Comparison of ENCODE assay signal across 29 mouse cellular contexts in genomic region chr2:165363282-165363681, GRCm38 (mm10). TPM values are rescaled to one million over a fixed set of nuclear protein-coding genes. Genes with fewer than 3 reads are reported as not detected.
DNase-seq lines count a peak whose midpoint lies in the region; ATAC-seq and TF ChIP-seq lines count a peak whose summit lies in the region.
"Had no signal": no experiment of that assay in that cellular context is flagged by ENCODE, and none has a peak within 500 bp of the region (broad histone marks: within the 10 kb centered on the region; RNA-seq: fewer than 3 reads in every experiment).

No protein-coding gene starts in this region.

- DNase-seq in hindbrain, postnatal 0 days (ENCODE audit: low spot score), result no peak
- DNase-seq in hindbrain, embryonic 11.5 days (ENCODE audit: low spot score), result no peak
- no peak for DNase-seq in liver, embryonic 14.5 days (ENCODE audit: low read depth in 3 of 3, low spot score in 3 of 3)
- DNase-seq in urinary bladder, postnatal 25 days (ENCODE audit: low spot score), result no peak
- DNase-seq: adrenal gland, postnatal 14 days; cerebellum, adult 9-11 months; gastrocnemius, postnatal 14 days; heart, adult 11 months; heart, postnatal 14 days; kidney, adult 2 months; kidney, postnatal 14 days; layer of hippocampus, postnatal 36 days; lung, adult 2 months; thymus, postnatal 14 days had no signal

- H3K36me3 ChIP-seq in hindbrain, postnatal 0 days (ENCODE audit: insufficient read depth, low read length), result no peaks in the 10 kb centered on the region
- no peaks in the 10 kb centered on the region for H3K36me3 ChIP-seq in hindbrain, embryonic 11.5 days (ENCODE audit: control insufficient read depth, insufficient read depth, low read length)
- no peaks in the 10 kb centered on the region for H3K36me3 ChIP-seq in liver, embryonic 14.5 days (replicated peaks; ENCODE audit: control insufficient read depth, insufficient read depth, low read depth)
- no peaks in the 10 kb centered on the region for H3K36me3 ChIP-seq in liver, embryonic 12.5 days
- no peaks in the 10 kb centered on the region for H3K36me3 ChIP-seq in ES-Bruce4 (ENCODE audit: control insufficient read depth, insufficient read depth, low read length, poor library complexity, severe bottlenecking)
- H3K36me3 ChIP-seq: embryonic facial prominence, embryonic 15.5 days; forebrain, embryonic 15.5 days; G1E; heart, embryonic 13.5 days; hindbrain, embryonic 12.5 days; limb, embryonic 13.5 days had no signal

- H3K4me1 ChIP-seq in hindbrain, postnatal 0 days (ENCODE audit: insufficient read depth, low read length), result no peaks in the 10 kb centered on the region
- H3K4me1 ChIP-seq in hindbrain, embryonic 11.5 days (replicated peaks; ENCODE audit: control insufficient read depth, insufficient read depth, low read length), result peaks cover 4% of the 10 kb centered on the region; the same call in 1 of the 2 replicates
- H3K4me1 ChIP-seq in liver, embryonic 14.5 days (replicated peaks; ENCODE audit: control insufficient read depth in 2 of 2, insufficient read depth in 2 of 2, low read length in 1 of 2), result 0 out of 4 replicates have a peak, but pooled peaks cover 0 to 6% of the 10 kb centered on the region in 2 experiments
- H3K4me1 ChIP-seq in liver, embryonic 12.5 days, result peaks cover 15% of the 10 kb centered on the region
- no peaks in the 10 kb centered on the region for H3K4me1 ChIP-seq in ES-Bruce4 (ENCODE audit: control insufficient read depth, insufficient read depth, low read length)
- H3K4me1 ChIP-seq in bone marrow macrophage, adult 2 months (ENCODE audit: control insufficient read depth, insufficient read depth, low read length), result peaks cover 5% of the 10 kb centered on the region; the same call in 1 of the 2 replicates

- H3K4me3 ChIP-seq in hindbrain, postnatal 0 days (ENCODE audit: low read length), result no peak overlapping the region
- no peak overlapping the region for H3K4me3 ChIP-seq in hindbrain, embryonic 11.5 days (ENCODE audit: low read depth, low read length)
- H3K4me3 ChIP-seq in liver, embryonic 14.5 days (ENCODE audit: insufficient read depth in 1 of 2, low read depth in 2 of 2, low read length in 2 of 2), result no peak overlapping the region
- no peak overlapping the region for H3K4me3 ChIP-seq in liver, embryonic 12.5 days
- no peak overlapping the region for H3K4me3 ChIP-seq in ES-Bruce4 (ENCODE audit: low read depth, low read length)
- H3K4me3 ChIP-seq in bone marrow macrophage, adult 2 months (ENCODE audit: insufficient read depth, low read length), result no peak overlapping the region
- H3K4me3 ChIP-seq: embryonic facial prominence, embryonic 15.5 days; forebrain, embryonic 15.5 days; heart, embryonic 13.5 days; hindbrain, embryonic 12.5 days; midbrain, embryonic 13.5 days had no signal

- TF ChIP-seq POLR2A in ES-Bruce4 (IDR thresholded peaks at IDR 0.05; ENCODE audit: insufficient read depth, low read length), result no peak
- TF ChIP-seq POLR2A in bone marrow macrophage, adult 2 months (IDR thresholded peaks at IDR 0.05; ENCODE audit: borderline replicate concordance, low read depth, low read length), result no peak

- H3K9ac ChIP-seq in hindbrain, postnatal 0 days (replicated peaks; ENCODE audit: low read length), result no peak overlapping the region
- no peak overlapping the region for H3K9ac ChIP-seq in hindbrain, embryonic 11.5 days (ENCODE audit: low read depth, low read length)
- no peak overlapping the region for H3K9ac ChIP-seq in liver, embryonic 14.5 days (replicated peaks)
- no peak overlapping the region for H3K9ac ChIP-seq in liver, embryonic 12.5 days
- no peak overlapping the region for H3K9ac ChIP-seq in ES-Bruce4 (ENCODE audit: low read depth, poor library complexity, severe bottlenecking)
- H3K9ac ChIP-seq: embryonic facial prominence, embryonic 15.5 days; forebrain, embryonic 15.5 days; heart, embryonic 13.5 days; hindbrain, embryonic 12.5 days; limb, embryonic 13.5 days; midbrain, embryonic 13.5 days had no signal

- WGBS in hindbrain, postnatal 0 days, result 92% methylated on average over 6 of the region's 6 CpGs
- 83% methylated on average over 6 of the region's 6 CpGs for WGBS in hindbrain, embryonic 11.5 days
- WGBS in liver, embryonic 14.5 days (ENCODE audit: insufficient replicate concordance), result 77% methylated on average over 6 of the region's 6 CpGs
- 88% methylated on average over 6 of the region's 6 CpGs for WGBS in liver, embryonic 12.5 days (ENCODE audit: insufficient replicate concordance)

- H3K9me3 ChIP-seq in hindbrain, postnatal 0 days (ENCODE audit: low read length), result no peaks in the 10 kb centered on the region
- no peaks in the 10 kb centered on the region for H3K9me3 ChIP-seq in hindbrain, embryonic 11.5 days (ENCODE audit: control insufficient read depth, low read length)
- H3K9me3 ChIP-seq in liver, embryonic 14.5 days (ENCODE audit: control insufficient read depth, low read length), result no peaks in the 10 kb centered on the region
- H3K9me3 ChIP-seq in liver, embryonic 12.5 days (replicated peaks), result no peaks in the 10 kb centered on the region
- H3K9me3 ChIP-seq in ES-Bruce4 (replicated peaks; ENCODE audit: control insufficient read depth, insufficient read depth, low read length, poor library complexity, severe bottlenecking), result no peaks in the 10 kb centered on the region
- H3K9me3 ChIP-seq: embryonic facial prominence, embryonic 15.5 days; forebrain, embryonic 15.5 days; G1E; heart, embryonic 13.5 days; limb, embryonic 13.5 days; midbrain, embryonic 13.5 days had no signal

- H3K27me3 ChIP-seq in hindbrain, postnatal 0 days (ENCODE audit: insufficient read depth, low read length), result no peaks in the 10 kb centered on the region
- no peaks in the 10 kb centered on the region for H3K27me3 ChIP-seq in hindbrain, embryonic 11.5 days (ENCODE audit: control insufficient read depth, insufficient read depth, low read length)
- peaks cover under 1% of the 10 kb centered on the region for H3K27me3 ChIP-seq in liver, embryonic 14.5 days (ENCODE audit: control insufficient read depth, insufficient read depth, low read length)
- peaks cover 47% of the 10 kb centered on the region for H3K27me3 ChIP-seq in liver, embryonic 12.5 days (replicated peaks)
- no peaks in the 10 kb centered on the region for H3K27me3 ChIP-seq in ES-Bruce4 (ENCODE audit: control insufficient read depth, insufficient read depth, low read length, poor library complexity, severe bottlenecking)
- H3K27me3 ChIP-seq: forebrain, embryonic 15.5 days had no signal

- TF ChIP-seq CTCF in hindbrain, postnatal 0 days (IDR thresholded peaks at IDR 0.05; ENCODE audit: low read depth), result peak; percentile 23; the same call in 1 of the 2 replicates
- peak; percentile 40; the same call in 1 of the 2 replicates for TF ChIP-seq CTCF in liver, embryonic 14.5 days (IDR thresholded peaks at IDR 0.05; ENCODE audit: low read depth)
- TF ChIP-seq CTCF in ES-Bruce4 (IDR thresholded peaks at IDR 0.05; ENCODE audit: low read depth, low read length), result peak; percentile 50
- TF ChIP-seq CTCF in bone marrow macrophage, adult 2 months (IDR thresholded peaks at IDR 0.05; ENCODE audit: low read depth, low read length), result 0 out of 2 replicates have a peak, but pooled peaks have one; percentile 14

- TF ChIP-seq EP300 in liver, embryonic 14.5 days (IDR thresholded peaks at IDR 0.05; ENCODE audit: low read depth), result no peak
- no peak for TF ChIP-seq EP300 in ES-Bruce4 (IDR thresholded peaks at IDR 0.05; ENCODE audit: insufficient read depth, low read depth, low read length)

- H3K4me2 ChIP-seq in hindbrain, postnatal 0 days (ENCODE audit: low read depth, low read length), result no peak overlapping the region
- H3K4me2 ChIP-seq in hindbrain, embryonic 11.5 days (replicated peaks; ENCODE audit: low read depth, low read length), result no peak overlapping the region
- no peak overlapping the region for H3K4me2 ChIP-seq in liver, embryonic 14.5 days (ENCODE audit: low read depth)
- no peak overlapping the region for H3K4me2 ChIP-seq in liver, embryonic 12.5 days
- H3K4me2 ChIP-seq: embryonic facial prominence, embryonic 15.5 days; forebrain, embryonic 15.5 days had no signal

- no peak for ATAC-seq in hindbrain, postnatal 0 days
- ATAC-seq in hindbrain, embryonic 11.5 days (ENCODE audit: low FRiP score), result no peak
- ATAC-seq in liver, embryonic 14.5 days (ENCODE audit: insufficient read depth), result no peak
- no peak for ATAC-seq in liver, embryonic 12.5 days
- ATAC-seq: forebrain, embryonic 15.5 days; midbrain, embryonic 13.5 days had no signal

- H3K27ac ChIP-seq in hindbrain, postnatal 0 days, result no peak overlapping the region
- H3K27ac ChIP-seq in hindbrain, embryonic 11.5 days (ENCODE audit: low read depth, low read length), result no peak overlapping the region
- H3K27ac ChIP-seq in liver, embryonic 14.5 days, result no peak overlapping the region
- no peak overlapping the region for H3K27ac ChIP-seq in liver, embryonic 12.5 days
- no peak overlapping the region for H3K27ac ChIP-seq in ES-Bruce4 (ENCODE audit: insufficient read depth, low read length)
- H3K27ac ChIP-seq in bone marrow macrophage, adult 2 months (ENCODE audit: insufficient read depth, low read depth, low read length), result no peak overlapping the region
- H3K27ac ChIP-seq: embryonic facial prominence, embryonic 15.5 days; forebrain, embryonic 15.5 days; heart, embryonic 13.5 days; hindbrain, embryonic 12.5 days; limb, embryonic 13.5 days; midbrain, embryonic 13.5 days had no signal

RNA-seq across cellular contexts. Expression of gene Zfp663, which starts 5.2 kb away (rescaled TPM):
- total RNA-seq in hindbrain, postnatal 0 days (2014; rRNA removed), result 0.47 and 3.8 TPM in 2 replicates
- 2.2 and 2.3 TPM in 2 replicates for polyA plus RNA-seq in hindbrain, postnatal 0 days (2015; fragmentation: Nextera tagmentation; extraction: Ambion mirVana)
- 7.0 and 7.6 TPM in 2 replicates for polyA plus RNA-seq in hindbrain, embryonic 11.5 days (2014; fragmentation: Nextera tagmentation; extraction: Ambion mirVana)
- polyA plus RNA-seq in liver, embryonic 14.5 days (2012; rRNA removed), result 0.02 and 0.03 TPM in 2 replicates
- 0.08 and 0.13 TPM in 2 replicates for polyA plus RNA-seq in liver, embryonic 14.5 days (2014; fragmentation: Nextera tagmentation; extraction: Ambion mirVana)
- 0.14 TPM in 1 of 2 replicates, not detected in the other for polyA plus RNA-seq in liver, embryonic 12.5 days (2016; fragmentation: Nextera tagmentation; extraction: Ambion mirVana)
- not detected in 2 replicates for polyA plus RNA-seq in ES-Bruce4 (2011; ENCODE audit: insufficient read depth, insufficient read length, low read depth, missing spikeins)
- polyA plus RNA-seq in bone marrow macrophage, adult 2 months (2012; ENCODE audit: insufficient read depth, insufficient read length, missing spikeins), result not detected in 2 replicates
- total RNA-seq: adrenal gland, postnatal 14 days; common myeloid progenitor, adult 5-6 weeks; heart, postnatal 14 days; megakaryocyte, adult 5-6 weeks had no signal
- polyA plus RNA-seq: G1E; kidney, adult 2 months had no signal

RNA-seq across cellular contexts. Expression of gene Zfp334, which starts 24.8 kb away (rescaled TPM):
- total RNA-seq in hindbrain, postnatal 0 days (2014; rRNA removed), result 14.8 and 16.4 TPM in 2 replicates
- 3.7 and 3.9 TPM in 2 replicates for polyA plus RNA-seq in hindbrain, postnatal 0 days (2015; fragmentation: Nextera tagmentation; extraction: Ambion mirVana)
- polyA plus RNA-seq in hindbrain, embryonic 11.5 days (2014; fragmentation: Nextera tagmentation; extraction: Ambion mirVana), result 19.6 and 21.2 TPM in 2 replicates
- 0.66 and 0.73 TPM in 2 replicates for polyA plus RNA-seq in liver, embryonic 14.5 days (2012; rRNA removed)
- polyA plus RNA-seq in liver, embryonic 14.5 days (2014; fragmentation: Nextera tagmentation; extraction: Ambion mirVana), result 0.89 and 1.1 TPM in 2 replicates
- polyA plus RNA-seq in liver, embryonic 12.5 days (2016; fragmentation: Nextera tagmentation; extraction: Ambion mirVana), result 2.5 and 2.7 TPM in 2 replicates
- 7.3 and 7.5 TPM in 2 replicates for polyA plus RNA-seq in ES-Bruce4 (2011; ENCODE audit: insufficient read depth, insufficient read length, low read depth, missing spikeins)
- 0.27 and 0.36 TPM in 2 replicates for polyA plus RNA-seq in bone marrow macrophage, adult 2 months (2012; ENCODE audit: insufficient read depth, insufficient read length, missing spikeins)
- total RNA-seq: common myeloid progenitor, adult 5-6 weeks; megakaryocyte, adult 5-6 weeks had no signal
- polyA plus RNA-seq: G1E had no signal

RNA-seq across cellular contexts. Expression of gene Ocstamp, which starts 36.9 kb away (rescaled TPM):
- total RNA-seq in hindbrain, postnatal 0 days (2014; rRNA removed), result 0.05 TPM in 1 of 2 replicates, not detected in the other
- polyA plus RNA-seq in hindbrain, postnatal 0 days (2015; fragmentation: Nextera tagmentation; extraction: Ambion mirVana), result 0.05 TPM in 1 of 2 replicates, not detected in the other
- polyA plus RNA-seq in hindbrain, embryonic 11.5 days (2014; fragmentation: Nextera tagmentation; extraction: Ambion mirVana), result 0.06 TPM in 1 of 2 replicates, not detected in the other
- 0.86 and 1.4 TPM in 2 replicates for polyA plus RNA-seq in liver, embryonic 14.5 days (2012; rRNA removed)
- 2.1 and 2.7 TPM in 2 replicates for polyA plus RNA-seq in liver, embryonic 14.5 days (2014; fragmentation: Nextera tagmentation; extraction: Ambion mirVana)
- polyA plus RNA-seq in liver, embryonic 12.5 days (2016; fragmentation: Nextera tagmentation; extraction: Ambion mirVana), result 1.5 and 1.8 TPM in 2 replicates
- polyA plus RNA-seq in ES-Bruce4 (2011; ENCODE audit: insufficient read depth, insufficient read length, low read depth, missing spikeins), result 0.24 TPM in 1 of 2 replicates, not detected in the other
- not detected in 2 replicates for polyA plus RNA-seq in bone marrow macrophage, adult 2 months (2012; ENCODE audit: insufficient read depth, insufficient read length, missing spikeins)
- total RNA-seq: common myeloid progenitor, adult 5-6 weeks; heart, postnatal 14 days; layer of hippocampus, adult 18-20 months; layer of hippocampus, postnatal 36 days; left cerebral cortex, postnatal 14 days had no signal
- polyA plus RNA-seq: forebrain, embryonic 15.5 days; G1E; heart, embryonic 13.5 days; midbrain, embryonic 13.5 days; neural tube, embryonic 11.5 days had no signal

RNA-seq across cellular contexts. Expression of gene Elmo2, which starts 37.0 kb away (rescaled TPM):
- 99.4 and 105 TPM in 2 replicates for total RNA-seq in hindbrain, postnatal 0 days (2014; rRNA removed)
- 68.9 and 71.8 TPM in 2 replicates for polyA plus RNA-seq in hindbrain, postnatal 0 days (2015; fragmentation: Nextera tagmentation; extraction: Ambion mirVana)
- 76.7 and 78.5 TPM in 2 replicates for polyA plus RNA-seq in hindbrain, embryonic 11.5 days (2014; fragmentation: Nextera tagmentation; extraction: Ambion mirVana)
- polyA plus RNA-seq in liver, embryonic 14.5 days (2012; rRNA removed), result 10.2 and 10.3 TPM in 2 replicates
- 12.4 and 13.1 TPM in 2 replicates for polyA plus RNA-seq in liver, embryonic 14.5 days (2014; fragmentation: Nextera tagmentation; extraction: Ambion mirVana)
- polyA plus RNA-seq in liver, embryonic 12.5 days (2016; fragmentation: Nextera tagmentation; extraction: Ambion mirVana), result 20.5 and 21.7 TPM in 2 replicates
- 43.3 and 43.6 TPM in 2 replicates for polyA plus RNA-seq in ES-Bruce4 (2011; ENCODE audit: insufficient read depth, insufficient read length, low read depth, missing spikeins)
- 54.6 and 61.0 TPM in 2 replicates for polyA plus RNA-seq in bone marrow macrophage, adult 2 months (2012; ENCODE audit: insufficient read depth, insufficient read length, missing spikeins)
